Mouse (Mus musculus) thymus, postnatal 25 days (tissue): ENCODE results near the gene Cyp17a1.
A peak's percentile ranks its signal among the peaks of the same experiment; 100 is the strongest.

Experiments used
- DNase-seq: peaks from one replicate; pipeline ENCODE4 v3.0.0; 2022

The Cyp17a1 gene

DNA sequence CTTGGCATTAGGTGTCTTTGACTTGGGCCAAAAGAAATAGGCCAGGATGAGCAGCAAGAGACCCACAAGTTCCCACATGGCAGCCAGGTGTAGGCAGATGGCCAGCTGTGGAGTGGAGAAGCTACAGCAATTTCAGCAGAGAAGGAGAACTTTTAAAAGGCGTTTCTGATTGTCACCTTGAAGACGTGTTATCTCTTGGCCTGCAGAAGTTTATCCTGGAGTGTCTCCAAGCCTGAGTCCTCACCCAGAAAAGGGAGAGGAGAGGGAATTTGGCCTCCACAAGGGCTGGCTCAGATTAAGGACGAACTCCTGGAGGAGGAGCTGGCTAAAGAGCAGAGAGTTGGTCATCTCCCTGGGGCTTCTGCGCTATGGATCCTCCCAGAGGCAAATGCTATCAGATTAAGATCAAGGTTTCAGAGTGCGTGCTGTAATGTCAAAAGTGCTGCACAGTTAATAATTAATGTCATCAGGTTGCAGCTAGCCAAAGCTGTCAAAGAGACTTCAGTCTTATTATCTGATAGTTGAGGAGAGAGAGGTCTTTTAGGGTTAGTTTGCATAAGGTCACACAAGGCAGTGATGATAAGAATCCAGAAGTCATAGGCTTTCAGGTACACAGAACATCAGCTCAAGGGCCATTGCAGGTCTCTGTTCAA lies at the start of gene Cyp17a1:
Cyp17a1 (minus strand) TSS at position 407 of the 653 bp plus-strand sequence.
- DNase-seq: no peak

- no peak for DNase-seq
Measured at GRCm38 (mm10) chr19:46718150-46718549, 45.2 kb upstream of the Cyp17a1 start.

GRCm38 (mm10) chr19:46715016-46715415 lies 42.0 kb upstream of the Cyp17a1 start:
- DNase-seq: no peak

DNA sequence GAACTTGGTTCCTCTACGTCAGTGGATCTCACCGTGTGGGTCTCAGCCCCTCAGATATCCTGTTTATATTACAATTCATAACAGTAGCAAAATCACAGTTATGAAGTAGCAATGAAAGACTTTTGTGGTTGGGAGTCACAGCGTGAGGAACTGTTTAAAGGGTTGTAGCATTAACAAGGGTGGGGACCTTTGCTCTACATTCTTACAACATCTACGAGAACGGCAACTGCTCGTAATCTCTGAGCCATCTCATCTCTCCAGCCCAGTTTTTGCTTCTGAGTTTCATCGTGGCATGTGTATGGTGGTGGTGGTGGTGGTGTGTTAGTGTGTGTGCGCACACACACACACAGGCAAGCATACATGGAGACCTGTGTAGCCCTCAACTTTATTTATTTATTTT lies 41.3 kb upstream of the Cyp17a1 start:
- DNase-seq: no peak

GRCm38 (mm10) chr19:46710614-46711013 lies 37.6 kb upstream of the Cyp17a1 start:
- DNase-seq: no peak

DNA sequence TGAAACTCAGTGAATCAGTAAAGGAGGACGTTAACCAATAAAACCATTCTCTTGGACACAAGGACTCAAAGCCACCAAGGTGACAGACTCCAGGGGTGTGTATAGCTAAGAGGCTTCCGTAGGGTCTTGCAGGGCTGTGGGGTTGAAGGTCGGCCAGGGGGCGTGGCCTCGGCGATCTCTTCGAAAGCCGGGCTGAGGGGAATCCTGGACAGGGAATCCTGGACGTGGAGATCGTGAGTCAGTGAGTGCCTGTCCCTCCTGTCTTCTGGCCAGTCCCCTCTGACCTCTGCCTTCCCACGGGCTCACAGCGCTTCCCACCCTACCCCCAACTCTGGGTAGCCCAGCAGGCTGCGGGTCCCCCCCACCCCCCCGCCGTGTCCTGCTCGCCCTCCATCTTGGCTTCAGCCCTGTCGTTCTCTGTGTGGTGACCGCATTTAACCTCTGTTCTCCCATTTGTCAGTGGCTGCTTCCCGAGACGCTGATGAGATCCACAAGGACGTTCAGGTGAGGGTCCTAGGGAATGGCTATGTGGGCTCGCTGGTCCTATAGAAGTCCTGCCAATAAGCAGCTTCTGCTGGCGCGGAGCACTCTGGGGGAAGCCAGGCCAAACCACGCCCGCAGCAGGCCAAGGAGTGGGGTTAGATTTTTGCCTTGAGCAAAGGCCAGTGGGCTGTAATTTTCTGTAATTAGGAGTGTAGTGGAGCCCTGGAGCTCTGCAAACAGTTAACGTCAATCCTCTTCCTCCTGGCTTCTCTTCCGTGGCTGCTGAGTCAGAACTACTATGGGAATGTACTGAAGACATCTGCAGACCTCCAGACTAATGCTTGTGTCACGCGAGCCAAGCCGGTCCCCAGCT lies 34.6 kb upstream of the Cyp17a1 start, which contains the start of gene As3mt:
As3mt (plus strand) TSS at position 163 of the 856 bp plus-strand sequence.
- DNase-seq: peak; percentile 74

DNA sequence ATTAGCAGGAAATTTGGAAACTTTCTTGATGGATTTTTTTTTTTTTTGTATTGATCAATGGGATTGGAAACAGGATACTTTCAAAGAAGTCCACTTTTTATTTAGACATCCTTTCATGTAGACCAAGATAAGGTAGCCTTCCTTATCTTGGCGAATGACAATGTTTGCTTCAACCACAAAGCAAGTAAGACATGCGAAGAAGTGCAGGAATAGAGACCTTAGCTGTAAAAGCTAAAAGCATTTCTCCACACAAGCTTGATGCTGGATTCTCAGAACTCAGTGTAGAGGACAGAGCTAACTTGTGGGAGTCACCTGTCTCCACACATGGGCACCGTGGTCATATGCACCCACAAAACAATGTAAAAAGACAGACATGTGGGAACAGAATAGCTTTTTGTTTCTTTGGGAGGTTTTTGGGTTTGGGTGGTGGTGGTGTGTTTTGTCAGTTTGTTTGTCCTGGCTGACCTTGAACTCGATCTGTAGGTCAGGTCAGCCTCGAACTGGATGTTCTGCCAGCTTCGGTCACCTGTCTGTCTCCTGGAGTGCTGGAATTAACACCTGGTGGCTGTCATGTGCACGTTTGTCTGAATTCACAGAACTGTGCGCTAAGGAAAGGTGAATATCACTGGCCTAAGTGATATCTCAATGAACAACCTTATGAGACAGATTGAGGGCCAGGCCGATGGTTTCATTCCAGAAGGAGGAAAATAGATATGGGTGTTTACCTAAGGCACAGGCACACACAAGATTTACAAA lies 33.7 kb upstream of the Cyp17a1 start:
- DNase-seq: no peak

DNA sequence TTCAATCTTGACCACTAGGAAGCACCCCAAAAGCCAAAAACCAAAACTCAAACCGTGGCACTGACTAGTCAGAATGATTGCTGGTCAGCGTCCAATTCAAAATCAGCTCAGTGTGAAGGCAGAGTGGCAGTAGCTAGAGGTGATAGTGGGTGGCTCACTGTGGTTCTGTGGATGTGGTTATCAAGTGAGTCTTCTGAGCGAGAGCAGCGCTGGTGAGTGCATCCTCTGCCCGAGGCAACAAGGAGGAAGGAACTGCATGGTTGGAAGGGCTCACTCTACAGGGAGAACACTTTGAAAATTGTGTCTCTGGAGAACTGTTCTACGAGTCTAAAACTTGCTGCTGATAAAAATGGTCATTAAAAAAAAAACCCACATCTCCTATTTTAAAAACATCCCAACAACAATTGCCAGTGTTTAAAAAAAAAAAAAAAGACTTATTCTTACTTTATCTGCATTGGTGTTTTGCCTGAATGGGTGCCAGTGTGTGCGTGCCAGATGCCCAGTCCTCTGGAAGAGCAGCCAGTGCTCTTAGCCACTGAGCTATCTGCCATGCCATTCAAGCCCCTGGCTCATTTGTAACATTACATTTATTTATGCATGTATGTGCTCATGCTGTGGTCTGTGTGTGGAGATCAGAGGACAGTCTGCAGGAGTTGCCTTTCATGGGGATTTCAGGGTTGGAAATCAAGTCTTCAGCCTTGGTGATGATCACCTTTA lies 33.0 kb upstream of the Cyp17a1 start:
- peak; percentile 22 for DNase-seq

DNA sequence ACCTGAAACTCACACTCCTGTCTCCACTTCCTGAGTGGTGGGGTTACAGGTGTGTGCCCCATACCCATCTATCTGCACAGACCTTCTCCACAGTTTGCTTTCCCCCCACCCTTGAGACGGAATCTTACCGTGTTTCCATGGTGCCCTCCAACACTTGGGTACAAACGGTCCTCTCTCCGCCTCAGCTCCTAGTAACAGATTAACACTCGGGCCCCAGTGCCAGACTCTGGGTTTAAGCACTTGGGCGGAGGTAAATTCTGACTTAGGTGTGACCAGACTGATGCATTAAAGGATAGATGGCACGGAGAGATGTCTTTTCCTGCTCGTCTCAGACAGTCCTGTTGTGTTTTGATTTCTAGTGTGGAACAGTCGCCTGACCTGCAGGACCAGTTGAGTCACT lies 28.2 kb upstream of the Cyp17a1 start:
- DNase-seq: no peak

DNA sequence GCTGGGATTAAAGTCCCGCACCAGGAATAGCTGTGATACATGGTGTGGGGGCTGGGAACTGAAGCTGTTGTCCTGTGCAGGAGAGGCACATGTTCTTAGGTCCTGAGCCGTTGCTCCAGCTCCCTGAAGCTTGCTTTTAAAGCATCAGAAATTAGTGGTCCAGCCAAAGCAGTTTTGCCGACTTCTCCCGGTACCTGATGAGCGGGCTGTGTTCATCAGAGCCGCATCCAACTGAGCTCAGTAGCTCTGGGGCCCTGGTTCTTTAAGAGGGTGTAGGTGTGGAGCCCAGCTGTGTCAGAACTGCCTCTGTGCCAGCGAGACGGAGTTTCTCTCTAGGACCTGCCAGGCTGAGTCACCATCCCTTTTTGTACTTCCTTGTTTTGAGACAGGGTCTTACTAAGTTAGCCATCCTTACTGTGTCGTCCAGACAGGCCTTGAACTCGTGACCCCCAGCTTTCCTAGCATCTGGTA lies 26.1 kb upstream of the Cyp17a1 start:
- no peak for DNase-seq

GRCm38 (mm10) chr19:46697840-46698517 lies 25.0 kb upstream of the Cyp17a1 start:
- DNase-seq: peak; percentile 12

- no peak for DNase-seq
Measured at GRCm38 (mm10) chr19:46696943-46697342, 24.0 kb upstream of the Cyp17a1 start.

GRCm38 (mm10) chr19:46696482-46696881 lies 23.5 kb upstream of the Cyp17a1 start:
- no peak for DNase-seq

GRCm38 (mm10) chr19:46693146-46693545 lies 20.2 kb upstream of the Cyp17a1 start:
- DNase-seq: no peak

DNA sequence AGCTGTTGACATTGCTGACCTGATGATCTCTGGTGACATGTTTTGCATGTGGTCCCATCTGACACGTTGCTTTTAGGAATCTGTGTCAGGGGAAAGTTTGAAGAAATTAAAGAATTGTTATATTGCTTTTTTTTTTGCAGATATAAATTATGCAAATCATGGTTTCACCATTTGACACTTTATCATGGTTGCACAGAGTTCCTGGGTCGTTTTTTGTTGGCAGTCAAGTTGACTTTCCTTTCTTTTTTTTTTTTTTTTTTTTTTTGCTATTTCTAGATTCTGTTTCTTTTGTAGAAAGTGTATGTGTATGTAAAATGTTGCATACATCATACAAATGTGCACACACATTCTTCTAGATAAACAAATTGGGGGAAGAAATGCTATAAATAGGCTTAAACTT lies 18.1 kb upstream of the Cyp17a1 start:
- no peak for DNase-seq

DNA sequence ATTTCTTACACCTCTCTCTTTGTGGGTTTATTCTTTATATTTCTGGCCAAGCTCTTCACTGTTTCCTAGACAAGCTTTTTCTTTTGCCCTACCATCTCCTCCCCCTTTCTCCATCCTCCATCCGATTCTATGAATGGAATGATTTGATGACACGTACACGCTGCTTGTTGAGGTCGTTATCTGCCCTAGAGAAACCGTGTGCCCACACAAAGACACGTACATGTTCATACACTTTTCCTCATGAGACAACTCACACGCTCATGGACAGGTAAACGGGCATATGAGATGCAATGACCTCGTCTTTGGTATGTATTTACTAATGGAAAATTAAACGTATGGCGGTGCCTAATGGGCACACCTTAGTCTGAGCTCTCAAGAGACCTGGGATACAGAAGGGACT lies 17.4 kb upstream of the Cyp17a1 start:
- no peak for DNase-seq

GRCm38 (mm10) chr19:46689460-46690372 lies 16.7 kb upstream of the Cyp17a1 start, which contains the start of gene Borcs7:
Borcs7 (plus strand) TSS chr19:46689906.
- peak; percentile 87 for DNase-seq

DNA sequence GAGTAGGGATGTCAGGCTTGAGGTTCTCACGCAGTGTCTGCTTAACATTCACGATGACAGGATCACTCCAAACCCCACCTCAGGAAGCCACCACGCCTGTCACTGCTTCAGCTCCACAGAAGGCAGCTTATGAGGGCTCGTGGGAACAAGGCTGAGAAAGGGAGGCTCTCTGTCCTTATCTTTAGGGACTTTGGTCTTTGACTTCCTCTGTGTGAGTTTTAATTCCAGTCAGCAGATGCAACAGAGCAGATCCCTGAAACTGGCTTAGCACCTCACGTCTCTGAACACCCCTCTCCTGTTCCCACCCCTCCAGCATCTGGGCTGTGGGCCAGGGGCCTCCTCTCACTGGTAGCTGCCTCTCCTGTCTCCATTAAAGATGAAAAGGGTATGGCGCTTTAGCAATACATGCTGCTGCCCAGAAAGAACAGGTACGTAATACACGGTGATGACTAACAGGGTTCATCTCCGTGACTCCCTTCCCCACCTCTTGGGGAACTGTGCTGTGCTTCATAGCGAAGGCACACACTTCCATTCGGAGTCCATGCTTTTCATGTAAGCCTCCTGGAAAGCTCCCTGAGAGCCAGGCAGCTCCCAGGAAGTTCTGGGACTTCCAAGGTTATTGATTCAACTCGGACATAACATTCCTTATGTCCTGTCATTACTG lies 6.9 kb upstream of the Cyp17a1 start:
- DNase-seq: no peak

- no peak for DNase-seq
Measured at GRCm38 (mm10) chr19:46675641-46676040, 2.7 kb upstream of the Cyp17a1 start.

GRCm38 (mm10) chr19:46670691-46671090 lies 2.3 kb downstream of the Cyp17a1 start:
- peak; percentile 58 for DNase-seq
